ENCODE assay signal across 16 mouse cellular contexts in genomic region chr6:37415505-37415904, GRCm38 (mm10). TPM values are rescaled to one million over a fixed set of nuclear protein-coding genes. Genes with fewer than 3 reads are reported as not detected.
DNase-seq lines count a peak whose midpoint lies in the region; ATAC-seq and TF ChIP-seq lines count a peak whose summit lies in the region.
"Had no signal": no experiment of that assay in that cellular context is flagged by ENCODE, and none has a peak within 500 bp of the region (broad histone marks: within the 10 kb centered on the region; RNA-seq: fewer than 3 reads in every experiment).

No protein-coding gene starts in this region.

- H3K9me3 ChIP-seq in heart, embryonic 12.5 days (replicated peaks) = no peaks in the 10 kb centered on the region
- no peaks in the 10 kb centered on the region for H3K9me3 ChIP-seq in lung, postnatal 0 days (ENCODE audit: low read length)
- no peaks in the 10 kb centered on the region for H3K9me3 ChIP-seq in limb, embryonic 10.5 days (replicated peaks)
- H3K9me3 ChIP-seq: liver, embryonic 15.5 days; midbrain, embryonic 10.5 days had no signal

- WGBS in heart, embryonic 12.5 days = 32% methylated on average over 6 of the region's 6 CpGs
- 34% methylated on average over 6 of the region's 6 CpGs for WGBS in lung, postnatal 0 days
- WGBS in limb, embryonic 10.5 days = 81% methylated on average over 6 of the region's 6 CpGs

- no peak for TF ChIP-seq CTCF in lung, postnatal 0 days (IDR thresholded peaks at IDR 0.05)

- no peak overlapping the region for H3K4me3 ChIP-seq in heart, embryonic 12.5 days
- no peak overlapping the region for H3K4me3 ChIP-seq in lung, postnatal 0 days (ENCODE audit: low read depth, low read length)
- H3K4me3 ChIP-seq in limb, embryonic 10.5 days = no peak overlapping the region
- H3K4me3 ChIP-seq: layer of hippocampus, adult 2 months; liver, embryonic 15.5 days; midbrain, embryonic 10.5 days had no signal

- peak overlapping the region; percentile 41 for H3K4me2 ChIP-seq in heart, embryonic 12.5 days
- 0 out of 2 replicates have a peak overlapping the region, but pooled peaks have one; percentile 1 for H3K4me2 ChIP-seq in lung, postnatal 0 days (replicated peaks; ENCODE audit: low read depth, low read length)
- H3K4me2 ChIP-seq: liver, embryonic 15.5 days had no signal

- TF ChIP-seq EP300 in lung, postnatal 0 days (IDR thresholded peaks at IDR 0.05) = no peak

- DNase-seq in heart, postnatal 4 days = no peak
- no peak for DNase-seq in lung, postnatal 0 days (ENCODE audit: low spot score)
- no peak for DNase-seq in lung, postnatal 25 days (ENCODE audit: low spot score)
- no peak for DNase-seq in limb, embryonic 10.5 days (ENCODE audit: low spot score)
- DNase-seq in ovary, adult 18-20 months (ENCODE audit: low spot score) = no peak
- DNase-seq in neural tube, embryonic 10.5 days (ENCODE audit: extremely low spot score, low spot score) = no peak
- no peak for DNase-seq in spleen, adult 18-20 months
- DNase-seq: cerebellum, adult 9-10 months; forebrain, postnatal 0 days; retina, postnatal 1 day had no signal

- peak overlapping the region; percentile 98 for H3K27ac ChIP-seq in heart, embryonic 12.5 days (ENCODE audit: poor library complexity, severe bottlenecking)
- peak overlapping the region; percentile 78 for H3K27ac ChIP-seq in lung, postnatal 0 days (ENCODE audit: low read length)
- H3K27ac ChIP-seq in limb, embryonic 10.5 days = peak overlapping the region; percentile 73
- H3K27ac ChIP-seq: layer of hippocampus, adult 2 months; liver, embryonic 15.5 days had no signal

- ATAC-seq in heart, embryonic 12.5 days (ENCODE audit: insufficient number of reproducible peaks, low FRiP score) = no peak
- ATAC-seq in lung, postnatal 0 days = no peak
- ATAC-seq: activated CD4-positive, CD25-positive, alpha-beta regulatory T cell, adult 4 months; forebrain, postnatal 0 days had no signal

- H3K4me1 ChIP-seq in heart, embryonic 12.5 days (replicated peaks) = peaks cover 86% of the 10 kb centered on the region
- H3K4me1 ChIP-seq in lung, postnatal 0 days (ENCODE audit: insufficient read depth, low read depth, low read length) = peaks cover 15% of the 10 kb centered on the region
- peaks cover 34% of the 10 kb centered on the region for H3K4me1 ChIP-seq in limb, embryonic 10.5 days

- H3K27me3 ChIP-seq in heart, embryonic 12.5 days (replicated peaks) = no peaks in the 10 kb centered on the region
- H3K27me3 ChIP-seq in lung, postnatal 0 days (replicated peaks; ENCODE audit: insufficient read depth, low read length) = no peaks in the 10 kb centered on the region
- H3K27me3 ChIP-seq in limb, embryonic 10.5 days (ENCODE audit: low read depth, poor library complexity, severe bottlenecking) = no peaks in the 10 kb centered on the region
- H3K27me3 ChIP-seq: liver, embryonic 15.5 days had no signal

- H3K9ac ChIP-seq in heart, embryonic 12.5 days = peak overlapping the region; percentile 45; the same call in 1 of the 2 replicates
- no peak overlapping the region for H3K9ac ChIP-seq in lung, postnatal 0 days (replicated peaks; ENCODE audit: low read depth)
- H3K9ac ChIP-seq: forebrain, postnatal 0 days; liver, embryonic 15.5 days had no signal

- peaks cover 20% of the 10 kb centered on the region for H3K36me3 ChIP-seq in heart, embryonic 12.5 days
- H3K36me3 ChIP-seq in lung, postnatal 0 days (ENCODE audit: insufficient read depth, low read length) = no peaks in the 10 kb centered on the region
- H3K36me3 ChIP-seq in limb, embryonic 10.5 days = 0 out of 2 replicates have a peak, but pooled peaks cover 12% of the 10 kb centered on the region
- H3K36me3 ChIP-seq: liver, embryonic 15.5 days; midbrain, embryonic 10.5 days had no signal

RNA-seq across cellular contexts. Expression of gene Creb3l2, which starts 26.4 kb away (rescaled TPM):
- 49.4 and 52.2 TPM in 2 replicates for polyA plus RNA-seq in heart, embryonic 12.5 days (2016; fragmentation: Nextera tagmentation; extraction: Ambion mirVana)
- total RNA-seq in heart, postnatal 4 days (2021) = 10 to 100 TPM; 61.7 to 66.7 TPM
- polyA plus RNA-seq in lung, postnatal 0 days (2015; fragmentation: Nextera tagmentation; extraction: Ambion mirVana) = 23.6 and 23.8 TPM in 2 replicates
- polyA plus RNA-seq in limb, embryonic 10.5 days (2016; fragmentation: Nextera tagmentation; extraction: Ambion mirVana) = 9.6 and 17.2 TPM in 2 replicates
- total RNA-seq: MEL had no signal
